Mouse (Mus musculus) heart, adult 2 months (tissue): ENCODE results near the gene Ucma.

Source experiments
- CTCF ChIP-seq: fragments of 200-600 bp; IDR thresholded peaks from 2 replicates; pipeline ENCODE4 v1.8.1; 2022; ENCODE audit warnings: antibody characterized with exemption, mild to moderate bottlenecking, moderate library complexity
- EP300 ChIP-seq: fragments of 200-500 bp; IDR thresholded peaks from 2 replicates; pipeline ENCODE4 v1.6.1; 2011; ENCODE audit warnings: low read depth, low read length, control low read depth; ENCODE audit not compliant: insufficient read depth
- POLR2A ChIP-seq: fragments of 200-500 bp; IDR thresholded peaks from 2 replicates; pipeline ENCODE4 v1.6.1; 2011; ENCODE audit warnings: mild to moderate bottlenecking, low read depth, low read length, control low read depth; ENCODE audit not compliant: insufficient read depth

GRCm38 (mm10) chr2:4940861-4941260, 35.1 kb upstream of the Ucma start:
- TF ChIP-seq POLR2A, result no peak
- no peak for TF ChIP-seq CTCF
- no peak for TF ChIP-seq EP300
